Mouse (Mus musculus): ENCODE results near the gene Aip.
"Not testable (repeated sequence)": the region's sequence is repeated elsewhere in the genome, so short reads cannot be mapped to it uniquely, and the experiment has no call there.

Aip gene

GRCm38 (mm10) chr19:4072706-4073424, 52.8 kb downstream of the Aip start:
- in situ Hi-C loops (cut with MboI; ENCODE audit: unreplicated experiment in 2 of 2): no loop called here

DNA sequence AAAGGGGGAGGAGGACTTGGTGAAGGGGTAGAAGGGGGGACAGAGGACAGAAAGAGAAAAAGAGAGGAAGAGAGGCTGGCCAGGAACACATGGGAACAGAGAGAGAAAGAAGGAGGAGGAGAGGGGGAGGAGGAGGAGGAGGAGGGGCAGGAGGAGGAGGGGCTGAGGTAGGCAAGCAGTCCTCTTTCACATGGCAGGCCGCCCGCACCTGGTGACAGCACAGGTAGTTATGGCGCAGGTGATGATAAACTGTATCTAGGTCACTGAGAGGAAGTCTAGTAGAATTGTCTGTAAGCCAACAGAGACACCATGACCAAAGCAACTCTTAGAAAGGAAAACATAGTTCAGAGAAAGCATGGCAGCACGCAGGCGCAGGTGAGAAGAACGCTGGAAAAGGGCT, 54.3 kb downstream of the Aip start:
- in situ Hi-C loops (cut with MboI; ENCODE audit: unreplicated experiment in 2 of 2): no loop called here

DNA sequence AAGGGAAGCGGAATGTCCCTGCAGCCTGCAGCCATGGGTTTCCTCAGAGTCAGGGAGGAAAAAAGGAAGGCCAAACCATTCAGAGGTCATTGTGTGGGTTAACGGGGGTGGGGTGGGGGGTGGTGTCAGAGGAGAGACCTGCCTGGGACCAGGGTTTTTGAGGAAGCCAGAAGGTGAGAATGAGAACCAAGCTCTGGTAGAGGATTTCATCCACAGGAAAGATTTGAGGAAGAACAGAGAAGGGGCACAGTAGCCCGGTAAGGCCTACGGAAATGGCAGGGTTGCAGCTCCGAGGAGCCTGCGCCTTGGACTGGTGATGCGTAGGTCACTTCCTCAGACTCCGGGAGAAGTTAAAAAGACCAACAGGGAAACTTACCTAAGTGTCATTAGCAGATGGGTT, 54.9 kb downstream of the Aip start:
- in situ Hi-C loops (cut with MboI; ENCODE audit: unreplicated experiment in 2 of 2): no loop called here

GRCm38 (mm10) chr19:4070311-4070710, 55.3 kb downstream of the Aip start:
- in situ Hi-C loops (cut with MboI; ENCODE audit: unreplicated experiment in 2 of 2): no loop called here

DNA sequence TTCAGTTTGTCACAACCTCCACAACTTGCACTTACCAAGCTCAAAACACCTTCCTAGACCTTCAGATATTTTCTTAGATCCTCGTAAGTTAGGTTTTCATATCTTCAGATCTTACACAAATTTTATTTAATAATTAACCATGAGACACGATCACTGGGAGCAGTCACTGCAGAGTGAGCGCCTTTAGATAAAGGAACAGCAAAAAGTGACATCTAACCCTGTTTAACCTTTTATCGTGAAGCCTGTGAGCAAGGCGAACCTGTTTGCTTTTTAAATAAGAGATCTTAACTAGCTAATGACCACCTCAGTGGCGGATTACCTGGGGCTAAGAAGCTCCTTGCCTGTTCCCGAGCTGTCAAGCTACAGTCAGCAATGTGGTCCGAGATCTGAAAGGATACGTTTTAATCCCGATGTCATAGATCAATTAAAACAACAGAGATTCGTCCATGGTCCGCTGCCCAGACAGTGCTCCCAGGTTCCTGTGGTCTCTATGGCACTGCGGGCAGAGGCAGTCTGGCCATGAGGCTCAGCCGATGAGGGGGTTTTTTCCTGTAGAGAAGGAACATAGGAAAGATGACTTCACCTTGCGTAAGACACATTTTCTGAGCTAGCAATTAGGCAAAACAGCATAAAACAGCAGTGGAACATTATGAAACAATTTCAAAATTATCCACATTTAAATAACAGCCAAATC, 56.8 kb downstream of the Aip start:
- in situ Hi-C loops (cut with MboI; ENCODE audit: unreplicated experiment in 2 of 2): no loop called here

DNA sequence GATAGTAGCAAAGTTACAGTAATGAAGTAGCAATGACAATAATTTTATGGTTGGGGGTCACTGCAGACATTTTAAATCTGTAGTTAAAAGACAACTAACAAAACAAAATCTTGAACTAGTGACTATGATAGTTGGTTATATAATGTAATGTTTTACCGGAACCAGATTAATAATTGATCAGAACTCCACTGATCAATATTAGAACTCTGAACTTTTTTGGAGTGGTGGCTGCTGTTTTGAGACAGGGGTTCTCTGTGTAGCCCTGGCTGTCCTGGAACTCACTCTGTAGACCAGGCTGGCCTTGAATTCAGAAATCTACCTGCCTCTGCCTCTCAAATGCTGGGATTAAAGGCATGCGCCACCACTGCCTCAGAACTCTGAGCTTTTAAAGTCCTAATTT, 57.4 kb downstream of the Aip start:
- in situ Hi-C loops (cut with MboI; ENCODE audit: unreplicated experiment in 2 of 2): not testable (repeated sequence)

- in situ Hi-C loops (cut with MboI; ENCODE audit: unreplicated experiment in 2 of 2): no loop called here
Measured at GRCm38 (mm10) chr19:4066877-4067276, 58.8 kb downstream of the Aip start.

GRCm38 (mm10) chr19:4066280-4066679, 59.4 kb downstream of the Aip start:
- in situ Hi-C loops (cut with MboI; ENCODE audit: unreplicated experiment in 2 of 2): no loop called here

DNA sequence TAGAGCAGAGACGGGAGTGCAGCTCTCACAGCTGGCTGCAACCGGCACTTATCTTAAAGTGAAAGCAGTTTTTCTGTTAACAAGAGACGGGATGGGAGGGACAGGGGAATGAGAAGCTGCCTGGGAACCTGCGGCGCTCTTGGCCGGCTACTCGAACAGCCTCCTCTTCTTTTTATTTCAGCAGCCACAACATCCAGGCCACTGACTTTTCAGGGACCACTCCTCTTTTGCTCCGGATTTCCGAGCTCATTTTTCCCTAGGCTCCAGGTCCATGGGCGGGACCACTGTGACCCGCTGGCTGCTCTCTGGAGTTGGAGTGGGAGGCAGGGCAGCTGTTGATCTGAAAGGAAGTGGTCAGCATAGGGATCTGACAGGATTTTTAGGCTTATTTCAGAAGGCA, 61.2 kb downstream of the Aip start:
- in situ Hi-C loops (cut with MboI; ENCODE audit: unreplicated experiment in 2 of 2): not testable (repeated sequence)

All from v-Abl transformed pro-B cells (cell line).